In genomic region chr7:98066229-98066628, GRCm38 (mm10) we compare ENCODE assay signal across 26 mouse cellular contexts. TPM values are rescaled to one million over a fixed set of nuclear protein-coding genes. Genes with fewer than 3 reads are reported as not detected.
A peak's percentile ranks its signal among the peaks of the same experiment; 100 is the strongest.
DNase-seq lines count a peak whose midpoint lies in the region; ATAC-seq and TF ChIP-seq lines count a peak whose summit lies in the region.
"Had no signal": no experiment of that assay in that cellular context is flagged by ENCODE, and none has a peak within 500 bp of the region (broad histone marks: within the 10 kb centered on the region; RNA-seq: fewer than 3 reads in every experiment).

No protein-coding gene starts in this region.

- no peak overlapping the region for H3K27ac ChIP-seq in liver, embryonic 12.5 days
- H3K27ac ChIP-seq in liver, postnatal 0 days (ENCODE audit: low read depth), result no peak overlapping the region
- 0 out of 2 replicates have a peak overlapping the region, but pooled peaks have one; percentile 23 for H3K27ac ChIP-seq in limb, embryonic 10.5 days
- H3K27ac ChIP-seq in left cerebral cortex, adult 2 months, result no peak overlapping the region
- no peak overlapping the region for H3K27ac ChIP-seq in forebrain, postnatal 0 days (ENCODE audit: low read depth, low read length)
- H3K27ac ChIP-seq: embryonic facial prominence, embryonic 13.5 days; hindbrain, embryonic 10.5 days; hindbrain, embryonic 15.5 days; macrophage; midbrain, embryonic 13.5 days; neural tube, embryonic 15.5 days had no signal

- no peak overlapping the region for H3K9ac ChIP-seq in liver, embryonic 12.5 days
- no peak overlapping the region for H3K9ac ChIP-seq in liver, postnatal 0 days (replicated peaks)
- no peak overlapping the region for H3K9ac ChIP-seq in forebrain, postnatal 0 days
- H3K9ac ChIP-seq: embryonic facial prominence, embryonic 13.5 days; hindbrain, embryonic 15.5 days; midbrain, embryonic 13.5 days; neural tube, embryonic 15.5 days had no signal

- intact Hi-C loops in left cerebral cortex, adult 2 months (cut with DNase I), result no loop called here

- H3ac ChIP-seq in myocyte (ENCODE audit: control insufficient read depth, insufficient read length), result no peak overlapping the region

- H3K9me3 ChIP-seq in liver, embryonic 12.5 days (replicated peaks), result no peaks in the 10 kb centered on the region
- no peaks in the 10 kb centered on the region for H3K9me3 ChIP-seq in liver, postnatal 0 days (ENCODE audit: low read length)
- no peaks in the 10 kb centered on the region for H3K9me3 ChIP-seq in limb, embryonic 10.5 days (replicated peaks)
- no peaks in the 10 kb centered on the region for H3K9me3 ChIP-seq in forebrain, postnatal 0 days (ENCODE audit: low read length)
- H3K9me3 ChIP-seq: embryonic facial prominence, embryonic 13.5 days; hindbrain, embryonic 10.5 days; hindbrain, embryonic 15.5 days; midbrain, embryonic 13.5 days; neural tube, embryonic 15.5 days had no signal

- WGBS in liver, embryonic 12.5 days (ENCODE audit: insufficient replicate concordance), result 52% methylated on average over 11 of the region's 11 CpGs
- 75% methylated on average over 11 of the region's 11 CpGs for WGBS in liver, postnatal 0 days (ENCODE audit: insufficient replicate concordance)
- WGBS in limb, embryonic 10.5 days, result 86% methylated on average over 11 of the region's 11 CpGs
- 83% methylated on average over 11 of the region's 11 CpGs for WGBS in forebrain, postnatal 0 days

- no peak for TF ChIP-seq CTCF in liver, postnatal 0 days (IDR thresholded peaks at IDR 0.05; ENCODE audit: low read depth)
- TF ChIP-seq CTCF in left cerebral cortex, adult 2 months (IDR thresholded peaks at IDR 0.05), result no peak
- TF ChIP-seq CTCF in forebrain, postnatal 0 days (IDR thresholded peaks at IDR 0.05; ENCODE audit: low read depth), result no peak

- H3K4me3 ChIP-seq in liver, embryonic 12.5 days, result no peak overlapping the region
- H3K4me3 ChIP-seq in liver, postnatal 0 days (ENCODE audit: low read depth, low read length), result no peak overlapping the region
- no peak overlapping the region for H3K4me3 ChIP-seq in limb, embryonic 10.5 days
- no peak overlapping the region for H3K4me3 ChIP-seq in myocyte
- no peak overlapping the region for H3K4me3 ChIP-seq in left cerebral cortex, adult 2 months
- no peak overlapping the region for H3K4me3 ChIP-seq in forebrain, postnatal 0 days (ENCODE audit: low read depth, low read length)
- H3K4me3 ChIP-seq: embryonic facial prominence, embryonic 13.5 days; erythroblast, embryonic 14.5 days; hindbrain, embryonic 10.5 days; hindbrain, embryonic 15.5 days; midbrain, embryonic 13.5 days; neural tube, embryonic 15.5 days had no signal

- H3K4me2 ChIP-seq in liver, embryonic 12.5 days, result no peak overlapping the region
- no peak overlapping the region for H3K4me2 ChIP-seq in liver, postnatal 0 days (ENCODE audit: low read depth, low read length)
- no peak overlapping the region for H3K4me2 ChIP-seq in myocyte (ENCODE audit: low read depth)
- no peak overlapping the region for H3K4me2 ChIP-seq in forebrain, postnatal 0 days (ENCODE audit: low read depth)
- H3K4me2 ChIP-seq: embryonic facial prominence, embryonic 13.5 days; hindbrain, embryonic 15.5 days; midbrain, embryonic 13.5 days; neural tube, embryonic 15.5 days had no signal

- peak; percentile 25 for ATAC-seq in liver, embryonic 12.5 days
- ATAC-seq in liver, postnatal 0 days, result no peak
- ATAC-seq in forebrain, postnatal 0 days, result no peak
- ATAC-seq: activated CD4-positive, CD25-positive, alpha-beta regulatory T cell, adult 4 months; inflammation-experienced regulatory T-cells, adult 6 months; midbrain, embryonic 13.5 days had no signal

- DNase-seq in gastrocnemius, postnatal 10 days, result peak; percentile 30
- no peak for DNase-seq in gastrocnemius, postnatal 4 days (ENCODE audit: low spot score in 2 of 2)
- no peak for DNase-seq in liver, postnatal 0 days
- DNase-seq in limb, embryonic 10.5 days (ENCODE audit: low spot score), result no peak
- DNase-seq in left cerebral cortex, adult 2 months (ENCODE audit: extremely low spot score in 1 of 2, low spot score in 2 of 2), result no peak
- DNase-seq in forebrain, postnatal 0 days, result no peak
- DNase-seq: adrenal gland, adult 2 months; cerebellum, adult 11 months; cerebellum, adult 9-10 months; cerebellum, postnatal 36 days; heart, postnatal 14 days; kidney, adult 9 months; kidney, postnatal 14 days; lung, adult 2 months; lung, postnatal 10 days had no signal

- peaks cover 59% of the 10 kb centered on the region for H3K36me3 ChIP-seq in liver, embryonic 12.5 days
- peaks cover 58% of the 10 kb centered on the region for H3K36me3 ChIP-seq in liver, postnatal 0 days (replicated peaks; ENCODE audit: insufficient read depth, low read length)
- peaks cover 14% of the 10 kb centered on the region; the same call in 1 of the 2 replicates for H3K36me3 ChIP-seq in limb, embryonic 10.5 days
- H3K36me3 ChIP-seq in myocyte (ENCODE audit: control insufficient read depth, insufficient read depth), result no peaks in the 10 kb centered on the region
- H3K36me3 ChIP-seq in forebrain, postnatal 0 days (ENCODE audit: insufficient read depth), result peaks cover 29% of the 10 kb centered on the region; the same call in 1 of the 2 replicates

- H3K79me2 ChIP-seq in myocyte (ENCODE audit: control insufficient read depth, insufficient read depth), result no peaks in the 10 kb centered on the region

- peaks cover 18% of the 10 kb centered on the region for H3K4me1 ChIP-seq in liver, embryonic 12.5 days
- H3K4me1 ChIP-seq in liver, postnatal 0 days (ENCODE audit: insufficient read depth), result no peaks in the 10 kb centered on the region
- H3K4me1 ChIP-seq in limb, embryonic 10.5 days, result no peaks in the 10 kb centered on the region
- no peaks in the 10 kb centered on the region for H3K4me1 ChIP-seq in forebrain, postnatal 0 days (ENCODE audit: insufficient read depth)
- H3K4me1 ChIP-seq: embryonic facial prominence, embryonic 13.5 days; hindbrain, embryonic 10.5 days; hindbrain, embryonic 15.5 days; midbrain, embryonic 13.5 days; neural tube, embryonic 15.5 days had no signal

- no peak for TF ChIP-seq EP300 in liver, postnatal 0 days (IDR thresholded peaks at IDR 0.05; ENCODE audit: low read depth)

- no peak for TF ChIP-seq POLR2A in myocyte (IDR thresholded peaks at IDR 0.05; ENCODE audit: insufficient read length, low read depth)

- H3K27me3 ChIP-seq in liver, embryonic 12.5 days (replicated peaks), result no peaks in the 10 kb centered on the region
- H3K27me3 ChIP-seq in liver, postnatal 0 days (ENCODE audit: insufficient read depth, low read length), result no peaks in the 10 kb centered on the region
- H3K27me3 ChIP-seq in limb, embryonic 10.5 days (ENCODE audit: low read depth, poor library complexity, severe bottlenecking), result no peaks in the 10 kb centered on the region
- peaks cover 39% of the 10 kb centered on the region for H3K27me3 ChIP-seq in myocyte (ENCODE audit: control insufficient read depth, insufficient read depth, insufficient read length)
- no peaks in the 10 kb centered on the region for H3K27me3 ChIP-seq in forebrain, postnatal 0 days (ENCODE audit: insufficient read depth, low read length)
- H3K27me3 ChIP-seq: embryonic facial prominence, embryonic 13.5 days; hindbrain, embryonic 15.5 days; midbrain, embryonic 13.5 days; neural tube, embryonic 15.5 days had no signal

TF ChIP-seq in myocyte, 11 proteins besides CTCF, POLR2A, EP300 and RAD21:
- TF ChIP-seq MAX (IDR thresholded peaks at IDR 0.05; ENCODE audit: low read depth), result no peak
- TF ChIP-seq TCF12 (IDR thresholded peaks at IDR 0.05; ENCODE audit: insufficient read depth, poor library complexity, severe bottlenecking), result peak; percentile 8
- TF ChIP-seq MYOD1 (IDR thresholded peaks at IDR 0.05; ENCODE audit: control insufficient read depth in 1 of 3, insufficient read length in 2 of 3, low read depth in 2 of 3), result peak; percentile 70 to 96 (median 90)
- no peak for TF ChIP-seq MYOG (IDR thresholded peaks at IDR 0.05; ENCODE audit: control insufficient read depth in 1 of 3, insufficient read depth in 1 of 3, insufficient read length in 2 of 3, low read depth in 2 of 3)
TF ChIP-seq in myocyte: peak in this region for 2.

RNA-seq across cellular contexts. Expression of gene Myo7a, which starts 53.1 kb away (rescaled TPM):
- total RNA-seq in gastrocnemius, postnatal 10 days (2021), result 1 to 10 TPM; 7.0 TPM
- 1 to 10 TPM; 7.0 to 7.1 TPM for total RNA-seq in gastrocnemius, postnatal 4 days (2021)
- 14.4 TPM in 2 replicates for polyA plus RNA-seq in liver, embryonic 12.5 days (2016; fragmentation: Nextera tagmentation; extraction: Ambion mirVana)
- polyA plus RNA-seq in liver, postnatal 0 days (2015; fragmentation: Nextera tagmentation; extraction: Ambion mirVana), result 6.5 and 7.6 TPM in 2 replicates
- polyA plus RNA-seq in limb, embryonic 10.5 days (2016; fragmentation: Nextera tagmentation; extraction: Ambion mirVana), result 18.6 and 19.1 TPM in 2 replicates
- polyA plus RNA-seq in myocyte (2012; fragmentation: generic; extraction: Trizol), result 0.29 TPM
- 10 to 100 TPM; 12.7 to 15.1 TPM for total RNA-seq in left cerebral cortex, adult 2 months (2021)
- total RNA-seq in forebrain, postnatal 0 days (2014; rRNA removed), result 37.4 and 47.3 TPM in 2 replicates
- 5.7 and 11.1 TPM in 2 replicates for polyA plus RNA-seq in forebrain, postnatal 0 days (2015; fragmentation: Nextera tagmentation; extraction: Ambion mirVana)
